8 mouse cellular contexts compared by ENCODE assay signal in the genomic region with DNA sequence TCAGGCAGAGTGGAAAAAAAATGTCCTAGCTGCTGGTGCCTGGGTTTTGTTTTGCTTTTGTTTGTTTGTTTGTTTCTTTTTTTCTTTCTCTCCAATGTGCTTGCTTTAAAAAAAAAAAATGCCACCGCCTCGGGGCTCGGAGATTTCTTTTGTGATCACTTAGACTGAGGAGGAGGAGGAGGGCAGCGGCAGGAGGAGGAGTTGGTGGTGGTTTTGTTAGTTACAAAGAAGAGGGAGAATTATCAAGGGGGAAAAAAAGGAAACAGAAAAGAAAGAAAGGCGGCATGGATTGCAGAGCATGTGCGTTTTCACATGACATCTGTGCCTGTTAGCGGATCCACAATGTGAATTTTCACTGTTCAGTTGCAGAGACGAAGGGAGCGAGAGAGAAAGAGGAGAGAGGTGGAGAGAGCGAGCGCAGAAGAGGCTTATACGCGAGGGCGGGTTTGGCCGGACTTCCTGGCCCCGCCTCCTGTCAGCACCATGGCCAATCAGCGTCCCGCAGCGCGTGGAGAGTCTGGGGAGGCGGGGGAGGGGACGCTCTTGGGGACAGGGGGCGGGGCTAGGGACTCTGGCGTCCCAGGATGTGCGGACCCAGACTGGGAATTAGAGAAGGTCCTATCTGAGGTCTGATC. TPM values are rescaled to one million over a fixed set of nuclear protein-coding genes. Genes with fewer than 3 reads are reported as not detected.
DNase-seq lines count a peak whose midpoint lies in the region; ATAC-seq and TF ChIP-seq lines count a peak whose summit lies in the region.

A gene (minus strand): TSS at position 404 of the 635 bp plus-strand sequence.

- peak; percentile 96 for ATAC-seq in hindbrain, embryonic 16.5 days

- H3K4me1 ChIP-seq in hindbrain, embryonic 16.5 days (ENCODE audit: control insufficient read depth, insufficient read depth, low read depth, low read length), result peaks cover 7% of the 10 kb centered on the region

- H3K27ac ChIP-seq in gastrocnemius, adult 2 months, result 0 out of 2 replicates have a peak within 1 kb of the TSS, but pooled peaks have one; percentile 35
- H3K27ac ChIP-seq in hindbrain, embryonic 16.5 days (ENCODE audit: low read depth, low read length), result peak within 1 kb of the TSS; percentile 71

- intact Hi-C loops in gastrocnemius, adult 2 months (cut with DNase I), result no loop called here

- H3K4me3 ChIP-seq in gastrocnemius, adult 2 months, result peak within 1 kb of the TSS; percentile 71
- peak within 1 kb of the TSS; percentile 48 for H3K4me3 ChIP-seq in hindbrain, embryonic 16.5 days (ENCODE audit: low read length)

- DNase-seq in adrenal gland, adult (ENCODE audit: inconsistent age in 2 of 2, low spot score in 1 of 2), result peak; percentile 86 to 94
- peak; percentile 70 to 89 for DNase-seq in cerebellum, postnatal 4 days (ENCODE audit: low spot score in 2 of 2)
- peak; percentile 86 for DNase-seq in gastrocnemius, adult 2 months
- DNase-seq in layer of hippocampus, postnatal 36 days, result peak; percentile 84 to 85
- peak; percentile 77 for DNase-seq in lung, postnatal 14 days
- peak; percentile 90 for DNase-seq in right cerebral cortex, adult 18-20 months
- no peak for DNase-seq in T-cell, adult 2 months (ENCODE audit: low spot score)

- peak within 1 kb of the TSS; percentile 81 for H3K4me2 ChIP-seq in hindbrain, embryonic 16.5 days (ENCODE audit: low read length)

- WGBS in hindbrain, embryonic 16.5 days, result under 1% methylated on average over 25 of the region's 25 CpGs

- no peak for TF ChIP-seq CTCF in gastrocnemius, adult 2 months (IDR thresholded peaks at IDR 0.05)

- H3K27me3 ChIP-seq in hindbrain, embryonic 16.5 days (replicated peaks; ENCODE audit: control insufficient read depth, insufficient read depth, low read length), result no peaks in the 10 kb centered on the region; the same call in none of the 2 replicates

- H3K9ac ChIP-seq in hindbrain, embryonic 16.5 days (ENCODE audit: low read depth, low read length), result peak within 1 kb of the TSS; percentile 66

- no peaks in the 10 kb centered on the region for H3K9me3 ChIP-seq in hindbrain, embryonic 16.5 days (ENCODE audit: control insufficient read depth, low read length)

- H3K36me3 ChIP-seq in hindbrain, embryonic 16.5 days (ENCODE audit: control insufficient read depth, insufficient read depth, low read length), result no peaks in the 10 kb centered on the region

RNA-seq across cellular contexts. Expression of the gene that starts here (rescaled TPM):
- total RNA-seq in gastrocnemius, adult 2 months (2021), result under 1 TPM; 0.08 to 0.22 TPM
- polyA plus RNA-seq in hindbrain, embryonic 16.5 days (2015; fragmentation: Nextera tagmentation; extraction: Ambion mirVana), result 13.1 and 14.9 TPM in 2 replicates
- total RNA-seq in layer of hippocampus, postnatal 36 days (2021), result 10 to 100 TPM; 18.7 to 20.8 TPM

Comparison
In these comparisons a context has a peak if more than half of its experiments do, and no peak if none do; other contexts are left out.
1. RNA of the gene that starts here (total RNA-seq): 18.7 to 20.8 TPM in layer of hippocampus, postnatal 36 days; 0.08 to 0.22 TPM in gastrocnemius, adult 2 months; every median in the first group is over 10 times any median in the second.
2. Peak in DNase-seq, H3K4me3 ChIP-seq and H3K27ac ChIP-seq in gastrocnemius, adult 2 months; RNA of the gene not detected or under 1 TPM.